Mouse (Mus musculus): ENCODE measurements at regions not wholly inside any gene's neighbourhood (a gene's known extent, or its start where the extent isn't known, plus 50 kb on each side); places are given as distances from the start of the nearest gene placed in this dataset.
"Not testable (repeated sequence)": the region's sequence is repeated elsewhere in the genome, so short reads cannot be mapped to it uniquely, and the experiment has no call there.

- ATAC-seq: no peak
- WGBS: 85% methylated on average over 5 of the region's 5 CpGs
These were observed 283.5 kb downstream of the Kif20b start for GRCm38 (mm10) chr19:35205557-35206239.

DNA sequence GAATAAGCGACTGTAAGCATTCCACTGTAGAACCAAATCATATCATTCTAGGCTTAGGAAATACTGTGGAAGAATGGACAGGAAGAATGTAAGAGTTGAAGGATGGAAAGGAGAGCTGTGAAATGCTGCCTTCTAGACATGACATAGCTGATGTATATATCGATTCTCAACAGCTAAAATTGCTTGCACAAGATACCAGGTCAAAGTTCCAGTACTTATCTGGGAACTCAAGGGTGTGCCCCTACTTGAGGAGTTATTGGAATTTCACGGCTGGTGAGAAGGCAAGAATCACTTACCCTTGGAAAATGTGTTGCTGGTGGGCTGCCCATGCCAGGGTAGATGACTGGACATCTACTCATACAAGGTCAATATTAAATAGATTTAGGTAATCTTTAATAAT is 322.0 kb downstream of the Kif20b start:
- ATAC-seq: no peak
- no peaks in the 10 kb centered on the region for H3K9me3 ChIP-seq (replicated peaks; ENCODE audit: control insufficient read depth, low read length, poor library complexity, severe bottlenecking)
- H3K4me3 ChIP-seq (ENCODE audit: low read depth, low read length): no peak overlapping the region
- no peak overlapping the region for H3K4me2 ChIP-seq (ENCODE audit: low read length)
- no peaks in the 10 kb centered on the region for H3K27me3 ChIP-seq (ENCODE audit: control insufficient read depth, insufficient read depth, low read depth, low read length)
- no peaks in the 10 kb centered on the region for H3K36me3 ChIP-seq (ENCODE audit: control insufficient read depth, insufficient read depth, low read length)
- H3K4me1 ChIP-seq (ENCODE audit: control insufficient read depth, insufficient read depth, low read length): no peaks in the 10 kb centered on the region
- WGBS: 84% methylated on average over 3 of the region's 3 CpGs
- no peak overlapping the region for H3K9ac ChIP-seq (ENCODE audit: low read depth, low read length)
- H3K27ac ChIP-seq (ENCODE audit: low read length): no peak overlapping the region

More at GRCm38 (mm10) chr19:35205557-35206239, 283.5 kb downstream of the Kif20b start:
- no peak overlapping the region for H3K27ac ChIP-seq (ENCODE audit: low read length)
- no peak overlapping the region for H3K4me2 ChIP-seq (ENCODE audit: low read length)
- no peaks in the 10 kb centered on the region for H3K4me1 ChIP-seq (ENCODE audit: control insufficient read depth, insufficient read depth, low read length)
- H3K36me3 ChIP-seq (ENCODE audit: control insufficient read depth, insufficient read depth, low read length): no peaks in the 10 kb centered on the region
- H3K27me3 ChIP-seq (ENCODE audit: control insufficient read depth, insufficient read depth, low read depth, low read length): no peaks in the 10 kb centered on the region
- no peak overlapping the region for H3K9ac ChIP-seq (ENCODE audit: low read depth, low read length)
- no peak overlapping the region for H3K4me3 ChIP-seq (ENCODE audit: low read depth, low read length)
- no peaks in the 10 kb centered on the region for H3K9me3 ChIP-seq (replicated peaks; ENCODE audit: control insufficient read depth, low read length, poor library complexity, severe bottlenecking)

- Histone ChIP-seq H3K27me3 (ENCODE audit: control insufficient read depth, insufficient read depth, low read depth, low read length) (no peaks in the 10 kb centered on the region), H3K4me1 (ENCODE audit: control insufficient read depth, insufficient read depth, low read length) (no peaks in the 10 kb centered on the region), H3K36me3 (ENCODE audit: control insufficient read depth, insufficient read depth, low read length) (no peaks in the 10 kb centered on the region), H3K27ac (ENCODE audit: low read length) (no peak overlapping the region), H3K4me3 (ENCODE audit: low read depth, low read length) (no peak overlapping the region), H3K9ac (ENCODE audit: low read depth, low read length) (no peak overlapping the region), H3K9me3 (replicated peaks; ENCODE audit: control insufficient read depth, low read length, poor library complexity, severe bottlenecking) (no peaks in the 10 kb centered on the region), H3K4me2 (ENCODE audit: low read length) (no peak overlapping the region)
- no peak for ATAC-seq
- 83% methylated on average over 6 of the region's 6 CpGs for WGBS
These were observed 325.4 kb downstream of the Kif20b start for GRCm38 (mm10) chr19:35247531-35247930.

DNA sequence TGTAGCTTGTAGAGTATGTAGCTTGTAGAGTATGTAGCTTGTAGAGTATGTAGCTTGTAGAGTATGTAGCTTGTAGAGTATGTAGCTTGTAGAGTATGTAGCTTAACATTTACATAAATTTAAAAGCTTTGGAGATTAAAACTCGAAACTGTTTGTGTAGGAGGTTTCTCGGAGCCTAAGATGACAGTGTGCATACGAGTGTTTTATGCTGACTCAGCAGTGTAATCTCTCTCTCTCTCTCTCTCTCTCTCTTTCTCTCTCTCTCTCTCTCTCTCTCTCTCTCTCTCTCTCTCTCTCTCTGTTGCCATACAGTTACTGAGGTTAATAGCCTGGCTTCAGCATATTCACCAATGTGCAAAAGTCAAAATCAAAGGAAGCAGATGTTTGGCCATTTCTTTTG is 336.5 kb downstream of the Kif20b start:
- H3K27ac ChIP-seq (ENCODE audit: low read length); H3K4me1 ChIP-seq (ENCODE audit: control insufficient read depth, insufficient read depth, low read length); ATAC-seq; H3K4me3 ChIP-seq (ENCODE audit: low read depth, low read length); H3K9ac ChIP-seq (ENCODE audit: low read depth, low read length); H3K4me2 ChIP-seq (ENCODE audit: low read length); H3K36me3 ChIP-seq (ENCODE audit: control insufficient read depth, insufficient read depth, low read length); H3K9me3 ChIP-seq (replicated peaks; ENCODE audit: control insufficient read depth, low read length, poor library complexity, severe bottlenecking); H3K27me3 ChIP-seq (ENCODE audit: control insufficient read depth, insufficient read depth, low read depth, low read length): not testable (repeated sequence)
- WGBS: 83% methylated on average over 3 of the region's 3 CpGs

DNA sequence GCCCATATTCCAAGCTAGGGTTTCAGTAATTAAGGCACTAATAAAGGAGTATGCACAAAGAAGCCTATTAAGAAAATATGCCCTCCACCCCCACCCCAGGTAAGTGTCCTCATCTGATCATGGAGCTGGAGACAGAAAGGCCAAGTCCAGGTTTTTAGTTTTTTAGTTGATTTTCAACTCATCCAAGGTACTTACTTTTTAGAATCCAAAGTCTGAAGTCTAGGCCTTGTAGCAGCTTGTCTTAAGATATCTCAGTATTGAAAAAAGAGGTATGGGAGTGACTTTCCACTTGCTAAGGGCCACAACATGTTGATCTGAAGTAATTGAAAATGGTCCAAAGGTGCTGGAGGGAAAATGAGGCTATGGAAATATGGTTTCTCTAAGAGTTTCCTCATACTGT is 340.9 kb downstream of the Kif20b start:
- ATAC-seq: no peak
- no peak overlapping the region for H3K27ac ChIP-seq (ENCODE audit: low read length)

GRCm38 (mm10) chr19:35278395-35278794 is 356.2 kb downstream of the Kif20b start:
- Histone ChIP-seq H3K4me3 (ENCODE audit: low read depth, low read length) (no peak overlapping the region), H3K9ac (ENCODE audit: low read depth, low read length) (no peak overlapping the region), H3K4me1 (ENCODE audit: control insufficient read depth, insufficient read depth, low read length) (no peaks in the 10 kb centered on the region), H3K4me2 (ENCODE audit: low read length) (no peak overlapping the region), H3K36me3 (ENCODE audit: control insufficient read depth, insufficient read depth, low read length) (no peaks in the 10 kb centered on the region), H3K27me3 (ENCODE audit: control insufficient read depth, insufficient read depth, low read depth, low read length) (no peaks in the 10 kb centered on the region), H3K27ac (ENCODE audit: low read length) (no peak overlapping the region), H3K9me3 (replicated peaks; ENCODE audit: control insufficient read depth, low read length, poor library complexity, severe bottlenecking) (no peaks in the 10 kb centered on the region)
- no peak for ATAC-seq
- 42% methylated on average over 2 of the region's 2 CpGs for WGBS

More for the DNA sequence above, 340.9 kb downstream of the Kif20b start:
- H3K4me3 ChIP-seq (ENCODE audit: low read depth, low read length): no peak overlapping the region
- no peaks in the 10 kb centered on the region for H3K36me3 ChIP-seq (ENCODE audit: control insufficient read depth, insufficient read depth, low read length)
- no peaks in the 10 kb centered on the region for H3K9me3 ChIP-seq (replicated peaks; ENCODE audit: control insufficient read depth, low read length, poor library complexity, severe bottlenecking)
- no peaks in the 10 kb centered on the region for H3K4me1 ChIP-seq (ENCODE audit: control insufficient read depth, insufficient read depth, low read length)
- no peak overlapping the region for H3K9ac ChIP-seq (ENCODE audit: low read depth, low read length)
- H3K27me3 ChIP-seq (ENCODE audit: control insufficient read depth, insufficient read depth, low read depth, low read length): no peaks in the 10 kb centered on the region
- H3K4me2 ChIP-seq (ENCODE audit: low read length): no peak overlapping the region

- no peaks in the 10 kb centered on the region for H3K27me3 ChIP-seq (ENCODE audit: control insufficient read depth, insufficient read depth, low read depth, low read length)
- no peak overlapping the region for H3K4me3 ChIP-seq (ENCODE audit: low read depth, low read length)
- H3K9me3 ChIP-seq (replicated peaks; ENCODE audit: control insufficient read depth, low read length, poor library complexity, severe bottlenecking): no peaks in the 10 kb centered on the region
- no peaks in the 10 kb centered on the region for H3K36me3 ChIP-seq (ENCODE audit: control insufficient read depth, insufficient read depth, low read length)
- no peak overlapping the region for H3K27ac ChIP-seq (ENCODE audit: low read length)
- H3K9ac ChIP-seq (ENCODE audit: low read depth, low read length): no peak overlapping the region
- WGBS: 67% methylated on average over 4 of the region's 4 CpGs
- H3K4me1 ChIP-seq (ENCODE audit: control insufficient read depth, insufficient read depth, low read length): no peaks in the 10 kb centered on the region
- no peak for ATAC-seq
- no peak overlapping the region for H3K4me2 ChIP-seq (ENCODE audit: low read length)
These were observed 360.8 kb downstream of the Kif20b start for GRCm38 (mm10) chr19:35282775-35283447.

- no peak for ATAC-seq
These were observed 376.7 kb downstream of the Kif20b start for GRCm38 (mm10) chr19:35298846-35299245.

GRCm38 (mm10) chr19:35302723-35303270 is 380.6 kb downstream of the Kif20b start:
- Histone ChIP-seq H3K9me3 (replicated peaks; ENCODE audit: control insufficient read depth, low read length, poor library complexity, severe bottlenecking) (no peaks in the 10 kb centered on the region), H3K36me3 (ENCODE audit: control insufficient read depth, insufficient read depth, low read length) (no peaks in the 10 kb centered on the region), H3K9ac (ENCODE audit: low read depth, low read length) (no peak overlapping the region), H3K4me2 (ENCODE audit: low read length) (no peak overlapping the region), H3K4me1 (ENCODE audit: control insufficient read depth, insufficient read depth, low read length) (no peaks in the 10 kb centered on the region), H3K27me3 (ENCODE audit: control insufficient read depth, insufficient read depth, low read depth, low read length) (no peaks in the 10 kb centered on the region), H3K27ac (ENCODE audit: low read length) (no peak overlapping the region), H3K4me3 (ENCODE audit: low read depth, low read length) (no peak overlapping the region)
- ATAC-seq: no peak
- 82% methylated on average over 3 of the region's 3 CpGs for WGBS

More at GRCm38 (mm10) chr19:35298846-35299245, 376.7 kb downstream of the Kif20b start:
- Histone ChIP-seq H3K27me3 (ENCODE audit: control insufficient read depth, insufficient read depth, low read depth, low read length) (no peaks in the 10 kb centered on the region), H3K9ac (ENCODE audit: low read depth, low read length) (no peak overlapping the region), H3K4me3 (ENCODE audit: low read depth, low read length) (no peak overlapping the region), H3K9me3 (replicated peaks; ENCODE audit: control insufficient read depth, low read length, poor library complexity, severe bottlenecking) (no peaks in the 10 kb centered on the region), H3K4me1 (ENCODE audit: control insufficient read depth, insufficient read depth, low read length) (no peaks in the 10 kb centered on the region), H3K4me2 (ENCODE audit: low read length) (no peak overlapping the region), H3K27ac (ENCODE audit: low read length) (no peak overlapping the region), H3K36me3 (ENCODE audit: control insufficient read depth, insufficient read depth, low read length) (no peaks in the 10 kb centered on the region)
- WGBS: 85% methylated on average over 2 of the region's 2 CpGs

Data from midbrain, embryonic 16.5 days (tissue).